Comparison of ENCODE assay signal across 12 mouse cellular contexts in the genomic region with DNA sequence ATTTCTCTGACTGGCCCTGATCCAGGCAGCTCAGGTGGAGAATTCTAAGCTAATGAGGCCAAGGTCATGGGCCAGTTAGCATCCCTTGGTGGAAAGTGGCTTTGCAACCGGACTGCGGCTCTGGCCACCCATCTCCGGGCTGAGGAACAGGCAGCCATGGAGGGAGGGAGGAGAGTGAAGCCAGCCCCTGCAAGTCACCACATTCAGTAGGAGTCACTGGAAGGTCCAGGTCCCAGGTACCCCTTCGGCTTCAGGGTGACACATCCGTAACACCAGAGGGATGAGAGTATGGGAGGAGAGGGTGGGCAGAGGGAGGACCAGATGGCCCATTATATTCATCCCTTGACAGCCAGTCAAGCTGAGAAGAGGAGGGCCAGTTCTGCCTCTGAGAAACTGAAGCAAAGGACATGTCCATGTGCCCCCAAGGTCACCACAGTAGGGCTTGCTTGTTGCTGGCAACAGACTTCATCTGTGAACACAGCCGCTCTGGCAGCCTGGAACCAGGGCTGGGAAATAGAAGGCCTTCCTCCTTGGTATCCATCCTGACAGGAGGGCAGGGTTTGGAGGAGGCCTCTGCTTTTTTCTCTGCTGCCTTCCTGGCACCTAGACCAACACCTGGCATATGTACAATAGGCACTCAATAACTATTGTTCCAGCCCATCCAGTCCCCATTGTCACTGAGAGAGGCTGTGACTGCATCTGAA. TPM values are rescaled to one million over a fixed set of nuclear protein-coding genes. Genes with fewer than 3 reads are reported as not detected.
DNase-seq lines count a peak whose midpoint lies in the region; ATAC-seq and TF ChIP-seq lines count a peak whose summit lies in the region.
"Had no signal": no experiment of that assay in that cellular context is flagged by ENCODE, and none has a peak within 500 bp of the region (broad histone marks: within the 10 kb centered on the region; RNA-seq: fewer than 3 reads in every experiment).

No protein-coding gene starts in this region.

- TF ChIP-seq EP300 in heart, postnatal 0 days (IDR thresholded peaks at IDR 0.05; ENCODE audit: low read depth) = no peak

- H3K4me2 ChIP-seq in heart, postnatal 0 days (ENCODE audit: low read depth, low read length) = no peak overlapping the region
- H3K4me2 ChIP-seq in forebrain, postnatal 0 days (ENCODE audit: low read depth) = no peak overlapping the region
- 0 out of 2 replicates have a peak overlapping the region, but pooled peaks have one; percentile 1 for H3K4me2 ChIP-seq in neural tube, embryonic 12.5 days (replicated peaks)

- no peaks in the 10 kb centered on the region for H3K9me3 ChIP-seq in heart, postnatal 0 days (replicated peaks; ENCODE audit: control insufficient read depth, low read length)
- no peaks in the 10 kb centered on the region for H3K9me3 ChIP-seq in forebrain, postnatal 0 days (ENCODE audit: low read length)
- no peaks in the 10 kb centered on the region for H3K9me3 ChIP-seq in neural tube, embryonic 12.5 days

- 62% methylated on average over 6 of the region's 6 CpGs for WGBS in heart, postnatal 0 days
- 61% methylated on average over 6 of the region's 6 CpGs for WGBS in forebrain, postnatal 0 days
- WGBS in neural tube, embryonic 12.5 days = 66% methylated on average over 6 of the region's 6 CpGs

- no peak overlapping the region for H3K9ac ChIP-seq in heart, postnatal 0 days (replicated peaks; ENCODE audit: low read depth, low read length)
- 0 out of 2 replicates have a peak overlapping the region, but pooled peaks have one; percentile 6 for H3K9ac ChIP-seq in forebrain, postnatal 0 days
- no peak overlapping the region for H3K9ac ChIP-seq in neural tube, embryonic 12.5 days

- TF ChIP-seq CTCF in heart, postnatal 0 days (IDR thresholded peaks at IDR 0.05; ENCODE audit: low read depth) = no peak
- TF ChIP-seq CTCF in forebrain, postnatal 0 days (IDR thresholded peaks at IDR 0.05; ENCODE audit: low read depth) = no peak
- TF ChIP-seq CTCF in gastrocnemius, adult 2 months (IDR thresholded peaks at IDR 0.05) = no peak

- ATAC-seq in heart, postnatal 0 days (ENCODE audit: insufficient read depth, low read depth) = no peak
- ATAC-seq in forebrain, postnatal 0 days = no peak
- no peak for ATAC-seq in neural tube, embryonic 12.5 days (ENCODE audit: low FRiP score, low read depth)

- no peak for DNase-seq in heart, postnatal 0 days (ENCODE audit: low spot score)
- no peak for DNase-seq in heart, postnatal 25 days (ENCODE audit: low spot score)
- DNase-seq in cerebellum, adult 9-11 months = peak; percentile 66
- DNase-seq in forebrain, postnatal 0 days = peak; percentile 27
- no peak for DNase-seq in gastrocnemius, adult 2 months
- DNase-seq in left cerebral cortex, adult 8-10 months (ENCODE audit: low spot score in 2 of 2) = no peak
- DNase-seq: gastrocnemius, postnatal 10 days; kidney, postnatal 36 days; right cerebral cortex, postnatal 4 days; thymus, postnatal 36 days had no signal

- 0 out of 2 replicates have a peak overlapping the region, but pooled peaks have one; percentile 13 for H3K27ac ChIP-seq in heart, postnatal 0 days (ENCODE audit: low read depth)
- 0 out of 2 replicates have a peak overlapping the region, but pooled peaks have one; percentile 57 for H3K27ac ChIP-seq in forebrain, postnatal 0 days (ENCODE audit: low read depth, low read length)
- no peak overlapping the region for H3K27ac ChIP-seq in neural tube, embryonic 12.5 days
- H3K27ac ChIP-seq in gastrocnemius, adult 2 months = no peak overlapping the region

- H3K36me3 ChIP-seq in heart, postnatal 0 days (replicated peaks; ENCODE audit: control insufficient read depth, insufficient read depth, low read length) = no peaks in the 10 kb centered on the region
- no peaks in the 10 kb centered on the region for H3K36me3 ChIP-seq in forebrain, postnatal 0 days (ENCODE audit: insufficient read depth)
- H3K36me3 ChIP-seq in neural tube, embryonic 12.5 days = no peaks in the 10 kb centered on the region

- H3K4me3 ChIP-seq in heart, postnatal 0 days (ENCODE audit: low read depth, low read length) = no peak overlapping the region
- H3K4me3 ChIP-seq in forebrain, postnatal 0 days (ENCODE audit: low read depth, low read length) = no peak overlapping the region
- H3K4me3 ChIP-seq in neural tube, embryonic 12.5 days = no peak overlapping the region
- no peak overlapping the region for H3K4me3 ChIP-seq in gastrocnemius, adult 2 months

- peaks cover 28% of the 10 kb centered on the region for H3K4me1 ChIP-seq in heart, postnatal 0 days (ENCODE audit: control insufficient read depth, insufficient read depth)
- H3K4me1 ChIP-seq in forebrain, postnatal 0 days (ENCODE audit: insufficient read depth) = peaks cover 5% of the 10 kb centered on the region; the same call in 1 of the 2 replicates
- peaks cover 40% of the 10 kb centered on the region for H3K4me1 ChIP-seq in neural tube, embryonic 12.5 days

- H3K27me3 ChIP-seq in heart, postnatal 0 days (ENCODE audit: control insufficient read depth, insufficient read depth, low read length) = no peaks in the 10 kb centered on the region
- no peaks in the 10 kb centered on the region for H3K27me3 ChIP-seq in forebrain, postnatal 0 days (ENCODE audit: insufficient read depth, low read length)
- H3K27me3 ChIP-seq in neural tube, embryonic 12.5 days (replicated peaks) = no peaks in the 10 kb centered on the region

- intact Hi-C loops in heart, postnatal 25 days (cut with DNase I) = no loop called here
- intact Hi-C loops in gastrocnemius, adult 2 months (cut with DNase I) = loop anchor here (5.0 kb wide), 1 partner anchor 203 kb away; no protein-coding TSS in a partner anchor

RNA-seq across cellular contexts. Expression of a gene that starts 43.9 kb away (rescaled TPM):
- 1.3 TPM in 1 of 2 replicates, not detected in the other for total RNA-seq in heart, postnatal 0 days (2014; rRNA removed; ENCODE audit: low replicate concordance)
- 0.20 and 0.27 TPM in 2 replicates for polyA plus RNA-seq in heart, postnatal 0 days (2015; fragmentation: Nextera tagmentation; extraction: Ambion mirVana)
- not detected for total RNA-seq in heart, postnatal 25 days (2021)
- total RNA-seq in forebrain, postnatal 0 days (2014; rRNA removed) = not detected in 2 replicates
- polyA plus RNA-seq in forebrain, postnatal 0 days (2015; fragmentation: Nextera tagmentation; extraction: Ambion mirVana) = not detected in 2 replicates
- polyA plus RNA-seq in neural tube, embryonic 12.5 days (2016; fragmentation: Nextera tagmentation; extraction: Ambion mirVana) = not detected in 2 replicates
- 1 to 10 TPM in 1 of 2 experiments, under 1 TPM in 1; 0.31 to 1.2 TPM for total RNA-seq in gastrocnemius, adult 2 months (2021)
- total RNA-seq in left cerebral cortex, adult 8-10 months (2022) = under 1 TPM; 0.18 to 0.48 (median 0.29) TPM
- total RNA-seq: megakaryocyte-erythroid progenitor cell, adult 5-6 weeks had no signal

RNA-seq across cellular contexts. Expression of a gene that starts 48.2 kb away (rescaled TPM):
- 143 and 151 TPM in 2 replicates for total RNA-seq in heart, postnatal 0 days (2014; rRNA removed; ENCODE audit: low replicate concordance)
- 47.6 and 49.1 TPM in 2 replicates for polyA plus RNA-seq in heart, postnatal 0 days (2015; fragmentation: Nextera tagmentation; extraction: Ambion mirVana)
- total RNA-seq in heart, postnatal 25 days (2021) = 100 to 1,000 TPM; 111 to 117 TPM
- 391 and 470 TPM in 2 replicates for total RNA-seq in forebrain, postnatal 0 days (2014; rRNA removed)
- 105 and 135 TPM in 2 replicates for polyA plus RNA-seq in forebrain, postnatal 0 days (2015; fragmentation: Nextera tagmentation; extraction: Ambion mirVana)
- polyA plus RNA-seq in neural tube, embryonic 12.5 days (2016; fragmentation: Nextera tagmentation; extraction: Ambion mirVana) = 148 and 159 TPM in 2 replicates
- total RNA-seq in gastrocnemius, adult 2 months (2021) = 10 to 100 TPM; 48.2 to 78.6 TPM
- total RNA-seq in left cerebral cortex, adult 8-10 months (2022) = 100 to 1,000 TPM; 211 to 245 (median 225) TPM

RNA-seq across cellular contexts. Expression of a gene that starts 55.9 kb away (rescaled TPM):
- total RNA-seq in heart, postnatal 0 days (2014; rRNA removed; ENCODE audit: low replicate concordance) = 0.12 TPM in 1 of 2 replicates, not detected in the other
- polyA plus RNA-seq in heart, postnatal 0 days (2015; fragmentation: Nextera tagmentation; extraction: Ambion mirVana) = 0.45 and 0.52 TPM in 2 replicates
- total RNA-seq in heart, postnatal 25 days (2021) = under 1 TPM in 1 of 2 experiments, not detected in 1; 0.28 TPM
- total RNA-seq in forebrain, postnatal 0 days (2014; rRNA removed) = 6.6 TPM in 1 of 2 replicates, not detected in the other
- 0.55 and 0.99 TPM in 2 replicates for polyA plus RNA-seq in forebrain, postnatal 0 days (2015; fragmentation: Nextera tagmentation; extraction: Ambion mirVana)
- polyA plus RNA-seq in neural tube, embryonic 12.5 days (2016; fragmentation: Nextera tagmentation; extraction: Ambion mirVana) = 0.24 TPM in 1 of 2 replicates, not detected in the other
- total RNA-seq in gastrocnemius, adult 2 months (2021) = not detected
- under 1 TPM in 2 of 4 experiments, not detected in 2; 0.26 to 0.71 TPM for total RNA-seq in left cerebral cortex, adult 8-10 months (2022)
- total RNA-seq: gastrocnemius, postnatal 10 days had no signal

Comparison
In these comparisons a context has a peak if more than half of its experiments do, and no peak if none do; other contexts are left out.
1. DNase-seq: peak in cerebellum, adult 9-11 months (single experiment) and forebrain, postnatal 0 days (single experiment); none in heart, postnatal 0 days (single experiment), heart, postnatal 25 days (single experiment), gastrocnemius, adult 2 months (single experiment) and left cerebral cortex, adult 8-10 months (0 of 2).
2. H3K27ac ChIP-seq: peak in heart, postnatal 0 days (single experiment) and forebrain, postnatal 0 days (single experiment); none in neural tube, embryonic 12.5 days (single experiment) and gastrocnemius, adult 2 months (single experiment).